Mouse (Mus musculus) layer of hippocampus, adult 8-10 months (tissue): ENCODE results near the gene Tas2r105. TPM values are rescaled to one million over a fixed set of nuclear protein-coding genes. Genes with fewer than 3 reads are reported as not detected.

Source experiments
- DNase-seq, 2 experiments: peaks; one replicate each; pipeline ENCODE4 v3.0.0; 2022; ENCODE audit warnings: low spot score in 2 of 2
- total RNA-seq, 4 experiments: library from RNA; stranded (reverse); gene quantifications; 2 replicates each; pipeline ENCODE4 v1.2.4; 2022

The Tas2r105 gene
- not detected for total RNA-seq

GRCm38 (mm10) chr6:131687395-131687794, at the start of gene Tas2r105:
Gene Tas2r105 (minus strand): TSS chr6:131687495.
- no peak for DNase-seq

DNA sequence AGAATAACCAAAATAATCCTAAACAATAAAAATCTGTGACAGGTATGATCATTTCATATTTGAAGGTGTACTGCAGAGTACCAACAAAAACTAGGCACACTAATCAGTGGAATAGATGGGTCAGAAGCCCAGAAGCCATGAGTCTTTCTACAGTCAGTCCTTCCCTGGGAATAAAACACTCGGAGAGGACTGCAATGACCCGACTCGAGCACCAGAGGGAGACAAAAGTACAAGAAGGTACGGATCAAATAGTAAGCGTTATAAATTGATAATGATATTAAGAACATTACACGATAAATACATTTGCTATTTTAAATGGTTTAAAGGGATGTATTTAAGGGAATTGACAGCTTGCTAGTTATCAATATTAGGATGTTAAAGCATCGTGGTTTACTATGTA, 25.5 kb upstream of the Tas2r105 start:
- DNase-seq, result no peak

- DNase-seq, result no peak
These were observed 2.7 kb upstream of the Tas2r105 start, which contains the start of gene Tas2r114 for GRCm38 (mm10) chr6:131689963-131690362. Gene Tas2r114 (minus strand): TSS chr6:131690063.

- DNase-seq, result no peak
These were observed 1.7 kb downstream of the Tas2r105 start, which contains the start of gene Tas2r104 for GRCm38 (mm10) chr6:131685644-131686043. Gene Tas2r104 (minus strand): TSS chr6:131685744.

DNA sequence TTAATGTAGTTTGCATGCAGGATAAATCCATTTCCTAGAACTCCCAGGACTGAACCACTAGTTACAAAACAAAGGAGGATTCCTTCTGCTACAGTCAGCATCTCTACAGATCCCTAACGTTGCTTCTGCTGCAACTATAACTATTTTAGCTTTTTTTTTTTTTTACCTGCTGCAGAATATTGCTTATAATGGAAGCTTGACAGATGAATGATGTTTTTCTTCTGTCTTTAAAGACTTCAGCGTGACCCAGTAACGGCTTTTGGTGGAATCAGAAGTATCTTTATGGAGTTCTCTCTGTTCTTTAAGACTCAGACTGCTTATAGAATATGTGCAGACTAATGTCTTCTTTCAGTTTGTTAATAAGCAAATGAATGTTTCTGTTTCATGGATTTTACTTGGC, 8.5 kb downstream of the Tas2r105 start, which contains the start of gene Tas2r106:
Gene Tas2r106, minus strand, starts transcription at position 101 of the 400 bp plus-strand sequence.
- DNase-seq, result no peak

DNA sequence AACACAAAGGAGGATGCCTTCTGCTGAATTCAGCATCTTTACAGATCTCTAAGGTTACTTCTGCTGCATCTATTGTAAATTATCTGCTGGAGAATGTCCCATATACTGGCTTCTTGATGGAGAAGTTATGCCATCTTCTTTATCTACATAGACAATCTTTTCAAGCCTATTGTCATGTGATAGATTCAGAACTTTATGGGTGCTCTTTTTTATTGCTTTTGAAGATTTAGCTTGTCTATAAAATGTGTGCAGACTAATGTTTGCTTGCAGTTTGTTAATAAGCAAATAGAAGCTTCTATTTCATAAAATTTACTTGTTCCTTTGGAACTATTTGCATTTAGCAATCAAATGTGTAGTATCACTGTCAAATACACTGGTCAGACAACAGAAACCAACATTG, 27.2 kb downstream of the Tas2r105 start, which contains the start of gene Tas2r107:
Gene Tas2r107, minus strand, starts transcription at position 101 of the 400 bp plus-strand sequence.
- no peak for DNase-seq

Other genes with a start within 250 kb of the Tas2r105 start
- gene 5430401F13Rik, start 201.1 kb downstream of the Tas2r105 start, total RNA-seq, result not detected
- gene Gm6619, start 201.1 kb downstream of the Tas2r105 start, total RNA-seq, result not detected
- gene Tas2r130, start 56.6 kb downstream of the Tas2r105 start, total RNA-seq, result not detected
- gene Tas2r107, start 27.3 kb downstream of the Tas2r105 start, total RNA-seq, result not detected
- gene Tas2r106, start 8.6 kb downstream of the Tas2r105 start, total RNA-seq, result not detected
- not detected for gene Tas2r104, start 1.8 kb downstream of the Tas2r105 start, total RNA-seq
- gene Tas2r114, start 2.6 kb upstream of the Tas2r105 start, total RNA-seq, result not detected